Mouse (Mus musculus) embryonic stem cell, embryonic (primary cell): ENCODE results near the gene Fam196a.

Experiments used
- CTCF ChIA-PET, 4 experiments: fragments of 300-600 bp in 2 of 4; fragments of 350-600 bp in 2 of 4; sonication (Branson Sonifier 250); formaldehyde crosslinking; loops; one replicate each; lab custom pipeline; 2022; ENCODE audit warnings: inconsistent platforms in 2 of 4; lab: Charles Lee
- POLR2A ChIA-PET, 4 experiments: fragments of 300-600 bp in 2 of 4; fragments of 350-600 bp in 2 of 4; sonication (Branson Sonifier 250); formaldehyde crosslinking; loops; one replicate each; lab custom pipeline; 2022; ENCODE audit warnings: antibody characterized with exemption in 4 of 4, inconsistent platforms in 1 of 4; lab: Charles Lee

Fam196a gene

GRCm38 (mm10) chr7:134878985-134879384, 59.2 kb downstream of the Fam196a start:
- CTCF ChIA-PET = no interaction called here
- POLR2A ChIA-PET = interaction anchor here in 1 of 4 experiments (0.7 kb wide), 1 partner anchor 106 kb away, joined by 3 read pairs; no protein-coding TSS in a partner anchor

GRCm38 (mm10) chr7:134872981-134873380, 65.2 kb downstream of the Fam196a start:
- POLR2A ChIA-PET = interaction anchor here in 1 of 4 experiments (1.3 to 1.4 kb wide), 2 partner anchors 95 to 101 kb away, joined by 4 to 6 read pairs; no protein-coding TSS in a partner anchor
- CTCF ChIA-PET = interaction anchor here in 1 of 4 experiments (0.7 kb wide), 1 partner anchor 67 kb away, joined by 3 read pairs; no protein-coding TSS in a partner anchor

- ChIA-PET POLR2A (interaction anchor here in 2 of 4 experiments (0.7 to 1.4 kb wide), 4 partner anchors 24 to 101 kb away, joined by 3 to 6 read pairs (median 4); no protein-coding TSS in a partner anchor), CTCF (interaction anchor here in 1 of 4 experiments (0.5 kb wide), 1 partner anchor 236 kb away, joined by 4 read pairs; no protein-coding TSS in a partner anchor)
These were observed 65.7 kb downstream of the Fam196a start for GRCm38 (mm10) chr7:134872511-134872910.

GRCm38 (mm10) chr7:134864175-134864574, 74.1 kb downstream of the Fam196a start:
- ChIA-PET POLR2A (interaction anchor here in 1 of 4 experiments (0.6 kb wide), 1 partner anchor 661 kb away, joined by 3 read pairs; no protein-coding TSS in a partner anchor), CTCF (no interaction called here)

GRCm38 (mm10) chr7:134862000-134862399, 76.2 kb downstream of the Fam196a start:
- POLR2A ChIA-PET = no interaction called here

GRCm38 (mm10) chr7:134842751-134843150, 95.5 kb downstream of the Fam196a start:
- CTCF ChIA-PET = no interaction called here
- POLR2A ChIA-PET = no interaction called here

More at GRCm38 (mm10) chr7:134862000-134862399, 76.2 kb downstream of the Fam196a start:
- CTCF ChIA-PET = no interaction called here

GRCm38 (mm10) chr7:134840066-134840465, 98.2 kb downstream of the Fam196a start:
- ChIA-PET CTCF (no interaction called here), POLR2A (interaction anchor here in 1 of 4 experiments (0.8 kb wide), 1 partner anchor 571 kb away, joined by 3 read pairs; no protein-coding TSS in a partner anchor)
